Mouse (Mus musculus): ENCODE data around the gene Trpm3.

The Trpm3 gene

GRCm38 (mm10) chr19:22920949-22921348 lies 782.1 kb downstream of the Trpm3 start:
- DNase-seq (ENCODE audit: low read depth, low spot score), result no peak

GRCm38 (mm10) chr19:22922871-22923670 lies 784.2 kb downstream of the Trpm3 start:
- no peak for DNase-seq (ENCODE audit: low read depth, low spot score)

DNA sequence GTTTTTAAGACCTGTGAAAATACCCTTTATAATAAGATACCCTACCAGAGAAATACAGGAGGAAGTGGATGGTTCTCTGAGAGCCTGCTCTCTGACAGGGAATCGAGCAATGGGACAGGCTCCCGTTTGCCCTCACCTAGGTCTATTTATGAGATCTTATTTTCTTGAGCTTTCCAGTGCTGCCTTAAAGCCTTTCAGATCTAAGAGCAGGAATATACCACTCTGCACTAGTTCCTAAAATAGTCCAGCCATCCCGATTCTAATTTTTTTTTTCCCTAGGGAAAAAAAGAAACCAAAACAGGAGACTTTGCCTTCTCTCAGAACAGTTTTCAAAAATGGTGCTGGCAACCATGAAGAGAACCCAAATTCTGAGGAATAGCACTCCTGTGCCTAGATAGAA lies 786.4 kb downstream of the Trpm3 start:
- no peak for DNase-seq (ENCODE audit: low read depth, low spot score)

GRCm38 (mm10) chr19:22926753-22927152 lies 787.9 kb downstream of the Trpm3 start:
- no peak for DNase-seq (ENCODE audit: low read depth, low spot score)

GRCm38 (mm10) chr19:22928366-22928765 lies 789.5 kb downstream of the Trpm3 start:
- no peak for DNase-seq (ENCODE audit: low read depth, low spot score)

- no peak for DNase-seq (ENCODE audit: low read depth, low spot score)
Observed at GRCm38 (mm10) chr19:22929768-22930167, 790.9 kb downstream of the Trpm3 start.

- DNase-seq (ENCODE audit: low read depth, low spot score), result no peak
Observed at GRCm38 (mm10) chr19:22930368-22930834, 791.6 kb downstream of the Trpm3 start.

DNA sequence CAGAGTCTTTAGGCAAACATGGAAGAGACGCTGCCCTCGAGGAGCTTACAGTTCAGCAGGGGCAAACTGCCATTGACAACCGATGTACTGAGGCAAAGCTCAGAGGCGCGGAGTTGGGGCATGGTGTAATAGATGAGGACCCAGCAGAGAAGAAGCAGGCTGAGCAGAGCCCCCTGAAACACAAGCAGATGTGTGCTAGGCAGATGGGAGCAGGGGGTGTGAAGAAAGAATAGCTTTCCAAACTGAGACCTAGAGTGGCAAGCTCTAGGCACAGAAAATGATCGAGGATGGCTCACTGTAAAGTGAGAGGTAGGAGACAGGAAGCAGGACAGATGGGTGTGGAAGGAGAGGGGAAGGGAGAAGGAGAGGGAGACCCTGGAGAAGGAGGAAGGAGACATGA lies 792.2 kb downstream of the Trpm3 start:
- no peak for DNase-seq (ENCODE audit: low read depth, low spot score)

DNA sequence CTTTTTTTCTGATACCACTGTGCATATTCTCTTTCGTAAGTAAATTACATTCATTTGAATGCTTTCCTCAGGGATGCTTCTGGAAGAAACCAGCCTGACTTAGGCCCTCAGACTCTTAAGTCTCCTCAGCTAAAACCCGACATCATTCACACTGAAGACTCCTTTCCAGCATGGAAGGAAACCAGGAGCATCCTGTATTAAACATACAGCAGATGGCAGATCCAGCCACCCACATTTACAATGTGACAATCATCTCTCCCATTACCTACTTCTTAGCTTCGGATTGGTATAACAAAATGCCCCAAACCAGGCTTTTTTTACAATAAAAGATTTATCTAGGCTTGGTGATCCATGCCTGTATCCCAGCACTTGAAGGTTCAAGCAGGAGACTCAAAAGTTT lies 796.2 kb downstream of the Trpm3 start:
- no peak for DNase-seq (ENCODE audit: low read depth, low spot score)

GRCm38 (mm10) chr19:22938848-22939724 lies 800.2 kb downstream of the Trpm3 start:
- DNase-seq (ENCODE audit: low read depth, low spot score), result no peak

DNA sequence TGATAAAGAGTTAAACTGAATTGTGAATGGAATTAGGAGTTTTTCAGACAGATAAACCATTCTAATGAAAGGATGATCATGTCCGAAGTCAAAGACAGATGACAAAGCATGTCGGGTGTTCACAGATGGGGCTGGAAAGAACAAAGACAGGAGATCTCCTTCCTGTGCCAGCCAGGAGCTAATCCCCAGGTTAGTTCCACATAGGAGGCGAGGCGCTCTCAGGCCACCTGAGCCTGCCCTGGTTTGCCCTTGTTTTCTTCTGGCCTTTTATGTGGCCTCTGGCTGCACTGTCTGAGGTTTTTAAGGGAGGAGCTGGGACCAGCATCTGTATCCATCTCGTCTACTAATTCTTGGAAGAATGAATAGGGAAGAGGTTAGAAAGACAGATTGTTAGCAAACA lies 801.0 kb downstream of the Trpm3 start:
- DNase-seq (ENCODE audit: low read depth, low spot score), result no peak

GRCm38 (mm10) chr19:22940487-22940886 lies 801.6 kb downstream of the Trpm3 start:
- no peak for DNase-seq (ENCODE audit: low read depth, low spot score)

DNA sequence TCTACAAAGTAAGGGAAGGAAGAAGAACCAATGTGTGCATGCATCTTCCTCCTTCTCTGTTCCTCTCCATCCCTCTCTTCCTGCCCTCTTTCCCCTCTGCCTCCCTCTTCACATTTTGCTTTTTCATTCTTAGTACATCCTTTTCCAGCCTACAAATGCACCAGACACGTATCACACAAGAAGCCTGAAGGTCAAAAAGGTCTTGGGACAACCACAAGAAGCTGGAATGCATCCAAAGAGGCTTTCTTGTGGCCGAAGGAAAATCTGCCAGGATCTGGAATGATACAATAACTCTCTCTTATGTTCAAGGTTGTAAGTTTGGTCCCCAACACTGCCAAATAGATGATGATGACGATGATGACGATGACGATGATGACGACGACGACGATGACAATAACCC lies 802.1 kb downstream of the Trpm3 start:
- no peak for DNase-seq (ENCODE audit: low read depth, low spot score)

DNA sequence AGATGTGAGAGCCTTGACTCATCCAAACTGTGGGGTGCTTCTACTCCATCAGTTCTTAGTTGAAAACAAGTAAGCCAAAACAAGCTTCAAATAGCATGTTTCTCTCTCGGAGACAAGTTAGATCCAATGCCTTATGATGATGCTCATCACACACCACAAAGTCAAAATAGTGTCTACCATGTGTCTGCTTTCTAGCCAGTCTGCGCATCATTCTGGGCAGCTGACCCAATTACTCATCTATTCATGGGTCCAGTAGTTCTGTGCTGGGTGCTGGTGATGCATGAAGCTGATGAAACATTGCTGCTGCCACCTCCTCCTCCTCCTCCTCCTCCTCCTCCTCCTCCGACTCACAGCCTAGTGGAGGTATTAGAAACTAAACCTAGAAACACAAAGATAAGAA lies 813.6 kb downstream of the Trpm3 start:
- no peak for DNase-seq (ENCODE audit: low read depth, low spot score)

DNA sequence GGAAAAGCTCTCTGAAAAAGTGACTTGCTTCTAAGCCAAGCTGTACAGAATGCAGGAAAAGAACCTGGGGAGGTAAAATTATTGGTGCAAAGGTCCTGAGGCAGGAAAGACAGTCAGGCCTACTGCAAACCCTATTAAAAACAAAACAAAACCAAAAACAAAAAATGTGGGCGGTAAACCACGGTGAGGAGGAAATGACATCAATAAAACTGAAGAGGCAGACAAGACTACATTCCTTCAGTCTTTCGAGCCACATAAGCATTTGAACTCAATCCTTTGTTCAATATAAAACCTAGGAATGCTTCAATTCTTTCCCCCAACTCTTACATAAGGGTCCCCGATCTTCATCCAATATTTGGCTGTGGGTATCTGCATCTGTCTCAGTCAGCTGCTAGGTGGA lies 814.3 kb downstream of the Trpm3 start:
- DNase-seq (ENCODE audit: low read depth, low spot score), result no peak

- DNase-seq (ENCODE audit: low read depth, low spot score), result no peak
Observed at GRCm38 (mm10) chr19:22958414-22958813, 819.6 kb downstream of the Trpm3 start.

- DNase-seq (ENCODE audit: low read depth, low spot score), result no peak
Observed at GRCm38 (mm10) chr19:22960450-22961265, 821.8 kb downstream of the Trpm3 start.

DNA sequence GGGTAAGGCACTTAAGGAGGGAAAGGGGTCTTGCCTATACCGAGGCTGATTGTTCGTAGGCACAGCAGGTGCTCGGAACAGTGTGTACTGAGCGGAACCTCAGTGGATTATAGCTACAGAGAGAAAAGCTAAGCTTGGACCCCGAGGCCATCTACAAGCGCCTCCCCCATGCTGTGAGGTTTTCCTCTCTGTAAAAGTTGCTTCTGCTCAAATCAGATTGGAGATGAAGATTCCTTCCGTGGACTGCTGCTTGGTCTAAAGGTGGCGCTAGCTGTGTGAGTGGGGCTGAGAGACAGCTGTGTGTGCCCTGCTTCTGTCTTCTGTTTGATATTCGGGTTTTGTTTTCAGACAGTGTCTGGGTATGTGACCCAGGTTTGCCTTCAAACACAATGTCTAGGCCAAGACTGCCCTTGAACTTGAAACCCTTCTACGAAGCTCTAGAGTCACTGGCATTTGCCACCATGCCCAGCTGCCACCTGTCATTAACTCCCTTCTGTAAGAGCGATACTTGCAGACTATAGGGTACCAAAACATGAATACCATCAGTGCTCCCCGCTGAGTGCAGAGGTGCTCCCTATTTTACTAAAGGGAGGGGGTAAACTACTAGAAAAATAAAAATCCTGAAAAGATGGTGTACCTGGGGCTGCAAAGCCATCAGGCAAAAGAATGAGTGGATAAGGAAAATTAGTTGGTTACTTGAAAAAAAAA lies 823.3 kb downstream of the Trpm3 start:
- no peak for DNase-seq (ENCODE audit: low read depth, low spot score)

DNA sequence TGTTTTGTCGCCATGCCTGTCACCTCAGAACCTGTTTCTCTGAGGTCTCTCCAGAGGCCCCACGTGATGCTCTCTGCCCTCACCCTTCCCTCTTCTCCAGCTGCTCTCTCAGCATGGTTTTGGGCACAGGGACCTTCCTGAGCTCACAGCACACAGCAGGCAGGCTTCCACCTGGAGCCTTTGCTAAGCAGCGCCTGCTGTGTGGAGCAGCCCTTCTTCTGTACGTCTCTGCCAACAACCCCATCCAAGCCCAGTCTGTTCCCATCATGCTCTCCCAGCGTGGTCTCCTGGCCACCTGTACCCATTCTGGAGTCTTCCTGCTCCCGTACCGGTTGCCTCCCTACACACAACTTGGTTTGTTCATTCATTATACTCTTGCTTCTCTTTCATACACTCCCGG lies 823.9 kb downstream of the Trpm3 start:
- DNase-seq (ENCODE audit: low read depth, low spot score), result no peak

DNA sequence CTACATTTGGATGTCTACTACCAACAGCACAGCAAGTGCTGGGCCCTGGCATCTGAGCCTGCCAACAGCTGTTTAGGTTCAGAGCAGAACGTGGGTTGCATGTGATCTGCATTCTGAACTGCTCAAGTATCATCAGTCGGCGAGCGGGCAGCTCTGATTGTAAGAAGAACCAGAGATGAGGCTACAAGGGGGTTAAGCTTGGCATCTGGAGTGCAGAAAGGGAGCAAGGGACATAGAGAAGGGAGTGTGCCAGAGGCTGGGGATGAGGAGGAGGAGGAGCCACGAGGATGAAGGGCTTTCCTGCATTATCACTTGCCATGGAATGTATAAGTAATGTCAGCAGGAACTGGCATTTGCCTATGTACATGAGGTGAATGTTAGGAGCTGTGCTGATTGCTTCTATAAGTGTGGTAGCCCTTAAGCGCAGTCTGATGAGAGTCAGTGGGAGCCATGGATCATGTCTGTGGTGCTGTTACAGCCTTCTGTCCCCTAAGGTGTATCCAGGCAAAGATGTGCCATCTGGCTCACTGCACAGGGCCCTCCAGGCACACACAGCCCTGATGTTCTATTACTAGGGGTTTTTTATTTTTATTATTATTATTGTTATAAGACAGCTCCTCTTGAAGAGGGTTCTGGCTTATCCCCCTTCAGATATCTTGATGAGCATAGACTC lies 825.0 kb downstream of the Trpm3 start:
- DNase-seq (ENCODE audit: low read depth, low spot score), result no peak

DNA sequence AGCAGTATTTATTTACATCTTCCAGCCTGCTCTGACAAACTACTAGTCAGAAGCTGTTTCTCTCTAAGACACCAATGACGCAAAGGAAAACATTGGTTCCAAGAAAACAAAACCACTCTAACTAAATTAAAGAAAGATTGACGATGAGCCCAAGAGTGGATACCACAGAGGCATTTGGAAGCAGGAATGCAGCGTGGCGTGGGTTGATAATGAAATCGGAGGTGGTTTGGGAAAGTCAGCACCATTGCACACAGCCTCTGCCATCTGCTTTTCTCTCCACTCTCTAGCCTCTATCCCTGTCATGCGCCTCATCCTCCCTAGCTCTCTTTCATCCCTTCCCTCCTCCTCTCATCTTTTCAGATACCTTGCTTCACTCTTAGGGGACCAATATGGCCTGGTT lies 826.6 kb downstream of the Trpm3 start:
- DNase-seq (ENCODE audit: low read depth, low spot score), result no peak

Measured in A20 (cell line).